Mouse (Mus musculus): Measurements from ENCODE around the gene Aatk.

DNA sequence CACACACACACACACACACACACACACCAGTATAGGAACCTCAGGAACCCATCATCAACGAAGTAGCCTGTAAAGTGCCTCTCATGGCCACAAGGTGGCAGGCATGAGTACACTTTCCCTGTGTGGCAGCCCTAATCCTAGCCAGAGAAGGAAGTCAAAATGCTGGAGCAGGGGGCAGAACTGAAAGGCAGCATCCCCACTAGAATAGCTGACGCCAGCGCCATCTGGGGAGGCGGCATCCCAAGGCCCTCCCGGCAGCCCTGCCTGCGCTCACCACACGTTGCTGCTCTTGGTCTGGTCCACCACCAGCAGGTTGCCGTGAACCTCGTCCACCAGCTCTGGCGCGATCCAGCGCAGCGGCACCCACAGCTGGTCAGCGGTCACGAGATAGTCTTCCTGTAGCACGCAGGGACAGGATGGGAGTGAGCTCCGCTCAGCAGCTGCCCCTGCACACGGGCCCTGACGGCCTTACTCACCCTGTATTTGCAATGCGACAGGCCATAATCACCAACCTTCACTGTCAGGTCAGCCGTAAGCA lies 33.7 kb downstream of the Aatk start:
- peak; percentile 95 for TF ChIP-seq CTCF (IDR thresholded peaks at IDR 0.05)
- no peak for TF ChIP-seq EP300 (IDR thresholded peaks at IDR 0.05)
